Mouse (Mus musculus): ENCODE measurements around the gene Ripk3. TPM values are rescaled to one million over a fixed set of nuclear protein-coding genes. Genes with fewer than 3 reads are reported as not detected.

Gene Ripk3
- polyA plus RNA-seq, 1 experiment from 2014 or later = 13.2 TPM

GRCm38 (mm10) chr14:55735758-55736157 lies 52.9 kb downstream of the Ripk3 start:
- DNase-seq (ENCODE audit: low spot score) = no peak
- H3K27me3 ChIP-seq (ENCODE audit: control insufficient read depth, insufficient read depth, low read length) = no peaks in the 10 kb centered on the region
- H3K9me3 ChIP-seq (ENCODE audit: control insufficient read depth, low read length) = no peaks in the 10 kb centered on the region
- WGBS = 78% methylated on average over 4 of the region's 4 CpGs
- TF ChIP-seq CTCF (IDR thresholded peaks at IDR 0.05; ENCODE audit: low read depth) (no peak), EP300 (optimal IDR thresholded peaks at IDR 0.05) (no peak)
- no peak overlapping the region for H3K4me2 ChIP-seq (replicated peaks; ENCODE audit: low read depth)
- no peak overlapping the region for H3K27ac ChIP-seq (replicated peaks)
- 0 out of 2 replicates have a peak, but pooled peaks cover 2% of the 10 kb centered on the region for H3K36me3 ChIP-seq (ENCODE audit: control insufficient read depth, insufficient read depth, low read length)
- H3K4me1 ChIP-seq (replicated peaks; ENCODE audit: control insufficient read depth, insufficient read depth) = no peaks in the 10 kb centered on the region
- H3K9ac ChIP-seq (ENCODE audit: low read length) = no peak overlapping the region
- no peak overlapping the region for H3K4me3 ChIP-seq (ENCODE audit: low read depth, low read length)
- ATAC-seq (ENCODE audit: low FRiP score, low TSS enrichment) = no peak

- no peaks in the 10 kb centered on the region for H3K27me3 ChIP-seq (ENCODE audit: control insufficient read depth, insufficient read depth, low read length)
- H3K4me1 ChIP-seq (replicated peaks; ENCODE audit: control insufficient read depth, insufficient read depth) = no peaks in the 10 kb centered on the region
- TF ChIP-seq EP300 (optimal IDR thresholded peaks at IDR 0.05) = no peak
- TF ChIP-seq CTCF (IDR thresholded peaks at IDR 0.05; ENCODE audit: low read depth) = no peak
- ATAC-seq (ENCODE audit: low FRiP score, low TSS enrichment) (no peak), DNase-seq (ENCODE audit: low spot score) (no peak)
- no peaks in the 10 kb centered on the region for H3K9me3 ChIP-seq (ENCODE audit: control insufficient read depth, low read length)
- WGBS = 27% methylated on average over 3 of the region's 3 CpGs
- H3K4me3 ChIP-seq (ENCODE audit: low read depth, low read length) = no peak overlapping the region
- no peak overlapping the region for H3K4me2 ChIP-seq (replicated peaks; ENCODE audit: low read depth)
- H3K9ac ChIP-seq (ENCODE audit: low read length) = no peak overlapping the region
- H3K27ac ChIP-seq (replicated peaks) = no peak overlapping the region
- H3K36me3 ChIP-seq (ENCODE audit: control insufficient read depth, insufficient read depth, low read length) = 0 out of 2 replicates have a peak, but pooled peaks cover 2% of the 10 kb centered on the region
These were observed 53.3 kb downstream of the Ripk3 start for GRCm38 (mm10) chr14:55735334-55735733.

Other genes starting within 250 kb of the Ripk3 start
- gene Pck2, start 248.6 kb downstream of the Ripk3 start, polyA plus RNA-seq (2015; fragmentation: Nextera tagmentation; extraction: Ambion mirVana) = 15.7 and 16.1 TPM in 2 replicates
- gene Dcaf11, start 228.9 kb downstream of the Ripk3 start, polyA plus RNA-seq (2015; fragmentation: Nextera tagmentation; extraction: Ambion mirVana) = 45.9 and 51.0 TPM in 2 replicates
- gene A730061H03Rik, start 228.5 kb downstream of the Ripk3 start, polyA plus RNA-seq (2015; fragmentation: Nextera tagmentation; extraction: Ambion mirVana) = 0.57 and 0.93 TPM in 2 replicates
- gene Fitm1, start 213.2 kb downstream of the Ripk3 start, polyA plus RNA-seq (2015; fragmentation: Nextera tagmentation; extraction: Ambion mirVana) = 0.30 and 0.35 TPM in 2 replicates
- gene Psme1, start 210.7 kb downstream of the Ripk3 start, polyA plus RNA-seq (2015; fragmentation: Nextera tagmentation; extraction: Ambion mirVana) = 130 and 136 TPM in 2 replicates
- gene Emc9, start 203.6 kb downstream of the Ripk3 start, polyA plus RNA-seq (2015; fragmentation: Nextera tagmentation; extraction: Ambion mirVana) = 13.1 and 14.5 TPM in 2 replicates
- gene Psme2, start 197.8 kb downstream of the Ripk3 start, polyA plus RNA-seq (2015; fragmentation: Nextera tagmentation; extraction: Ambion mirVana) = 268 and 316 TPM in 2 replicates
- gene Rnf31, start 197.2 kb downstream of the Ripk3 start, polyA plus RNA-seq (2015; fragmentation: Nextera tagmentation; extraction: Ambion mirVana) = 9.5 and 11.3 TPM in 2 replicates
- gene Irf9, start 185.3 kb downstream of the Ripk3 start, polyA plus RNA-seq (2015; fragmentation: Nextera tagmentation; extraction: Ambion mirVana) = 14.1 and 14.7 TPM in 2 replicates
- gene Rec8, start 170.8 kb downstream of the Ripk3 start, polyA plus RNA-seq (2015; fragmentation: Nextera tagmentation; extraction: Ambion mirVana) = 4.5 TPM in 2 replicates
- gene Ipo4, start 152.9 kb downstream of the Ripk3 start, polyA plus RNA-seq (2015; fragmentation: Nextera tagmentation; extraction: Ambion mirVana) = 28.8 and 38.3 TPM in 2 replicates
- 1.2 and 1.3 TPM in 2 replicates for gene Gm49378, start 151.0 kb downstream of the Ripk3 start, polyA plus RNA-seq (2015; fragmentation: Nextera tagmentation; extraction: Ambion mirVana)
- 71.7 and 75.6 TPM in 2 replicates for gene Tm9sf1, start 145.1 kb downstream of the Ripk3 start, polyA plus RNA-seq (2015; fragmentation: Nextera tagmentation; extraction: Ambion mirVana)
- 0.46 and 0.57 TPM in 2 replicates for gene Tssk4, start 138.7 kb downstream of the Ripk3 start, polyA plus RNA-seq (2015; fragmentation: Nextera tagmentation; extraction: Ambion mirVana)
- gene Mdp1, start 128.4 kb downstream of the Ripk3 start, polyA plus RNA-seq (2015; fragmentation: Nextera tagmentation; extraction: Ambion mirVana) = 46.5 and 50.6 TPM in 2 replicates
- 24.8 and 26.8 TPM in 2 replicates for gene Gmpr2, start 116.9 kb downstream of the Ripk3 start, polyA plus RNA-seq (2015; fragmentation: Nextera tagmentation; extraction: Ambion mirVana)
- 402 and 425 TPM in 2 replicates for gene Nedd8, start 116.7 kb downstream of the Ripk3 start, polyA plus RNA-seq (2015; fragmentation: Nextera tagmentation; extraction: Ambion mirVana)
- 17.5 and 17.8 TPM in 2 replicates for gene Tinf2, start 107.0 kb downstream of the Ripk3 start, polyA plus RNA-seq (2015; fragmentation: Nextera tagmentation; extraction: Ambion mirVana)
- 79.0 and 80.6 TPM in 2 replicates for gene Tgm1, start 74.9 kb downstream of the Ripk3 start, polyA plus RNA-seq (2015; fragmentation: Nextera tagmentation; extraction: Ambion mirVana)
- gene Rabggta, start 66.6 kb downstream of the Ripk3 start, polyA plus RNA-seq (2015; fragmentation: Nextera tagmentation; extraction: Ambion mirVana) = 25.7 and 27.3 TPM in 2 replicates
- 92.3 and 99.5 TPM in 2 replicates for gene Dhrs1, start 43.2 kb downstream of the Ripk3 start, polyA plus RNA-seq (2015; fragmentation: Nextera tagmentation; extraction: Ambion mirVana)
- 16.8 and 19.8 TPM in 2 replicates for gene Nop9, start 43.2 kb downstream of the Ripk3 start, polyA plus RNA-seq (2015; fragmentation: Nextera tagmentation; extraction: Ambion mirVana)
- 12.3 and 13.6 TPM in 2 replicates for gene Cideb, start 30.4 kb downstream of the Ripk3 start, polyA plus RNA-seq (2015; fragmentation: Nextera tagmentation; extraction: Ambion mirVana)
- 3.2 and 3.8 TPM in 2 replicates for gene Ltb4r2, start 27.4 kb downstream of the Ripk3 start, polyA plus RNA-seq (2015; fragmentation: Nextera tagmentation; extraction: Ambion mirVana)
- gene Ltb4r1, start 22.9 kb downstream of the Ripk3 start, polyA plus RNA-seq (2015; fragmentation: Nextera tagmentation; extraction: Ambion mirVana) = 1.8 TPM in 2 replicates
- gene Adcy4, start 4.8 kb downstream of the Ripk3 start, polyA plus RNA-seq (2015; fragmentation: Nextera tagmentation; extraction: Ambion mirVana) = 2.3 and 2.5 TPM in 2 replicates
- gene Nfatc4, start 34.3 kb upstream of the Ripk3 start, polyA plus RNA-seq (2015; fragmentation: Nextera tagmentation; extraction: Ambion mirVana) = 11.2 and 12.5 TPM in 2 replicates
- 2.8 and 3.2 TPM in 2 replicates for gene Nynrin, start 65.1 kb upstream of the Ripk3 start, polyA plus RNA-seq (2015; fragmentation: Nextera tagmentation; extraction: Ambion mirVana)
- 0.56 and 0.65 TPM in 2 replicates for gene Cbln3, start 95.5 kb upstream of the Ripk3 start, polyA plus RNA-seq (2015; fragmentation: Nextera tagmentation; extraction: Ambion mirVana)
- 6.4 and 7.5 TPM in 2 replicates for gene Khnyn, start 96.1 kb upstream of the Ripk3 start, polyA plus RNA-seq (2015; fragmentation: Nextera tagmentation; extraction: Ambion mirVana)
- gene Sdr39u1, start 111.4 kb upstream of the Ripk3 start, polyA plus RNA-seq (2015; fragmentation: Nextera tagmentation; extraction: Ambion mirVana) = 48.4 and 52.0 TPM in 2 replicates
- gene Cma1, start 155.8 kb upstream of the Ripk3 start, polyA plus RNA-seq (2015; fragmentation: Nextera tagmentation; extraction: Ambion mirVana) = 15.4 and 17.5 TPM in 2 replicates
- 0.23 TPM in 1 of 2 replicates, not detected in the other for gene Cma2, start 162.1 kb upstream of the Ripk3 start, polyA plus RNA-seq (2015; fragmentation: Nextera tagmentation; extraction: Ambion mirVana)
- 0.13 TPM in 1 of 2 replicates, not detected in the other for gene Mcpt1, start 229.1 kb upstream of the Ripk3 start, polyA plus RNA-seq (2015; fragmentation: Nextera tagmentation; extraction: Ambion mirVana)
- not detected in 2 replicates for gene Mcpt9, start 241.6 kb upstream of the Ripk3 start, polyA plus RNA-seq (2015; fragmentation: Nextera tagmentation; extraction: Ambion mirVana)

All from stomach, postnatal 0 days (tissue).